Mouse (Mus musculus) naive thymus-derived CD4-positive, alpha-beta T cell, adult 5 months (primary cell): ENCODE results near the gene Tnfaip1. TPM values are rescaled to one million over a fixed set of nuclear protein-coding genes. Genes with fewer than 3 reads are reported as not detected.

Experiments
- polyA plus RNA-seq: library from polyadenylated mRNA; unstranded; fragments of 100-300 nt; shearing (Covaris generic); gene quantifications from one replicate; pipeline ENCODE4 v1.2.1, GENCODE M21; 2017

The Tnfaip1 gene
- polyA plus RNA-seq: 16.0 TPM

GRCm38 (mm10) chr11:78536080-78536689 lies at the start of gene Tnfaip1, which contains the start of gene Ift20:
Gene Tnfaip1, minus strand, starts transcription at chr11:78536332.
Gene Ift20, plus strand, starts transcription at chr11:78536361.

DNA sequence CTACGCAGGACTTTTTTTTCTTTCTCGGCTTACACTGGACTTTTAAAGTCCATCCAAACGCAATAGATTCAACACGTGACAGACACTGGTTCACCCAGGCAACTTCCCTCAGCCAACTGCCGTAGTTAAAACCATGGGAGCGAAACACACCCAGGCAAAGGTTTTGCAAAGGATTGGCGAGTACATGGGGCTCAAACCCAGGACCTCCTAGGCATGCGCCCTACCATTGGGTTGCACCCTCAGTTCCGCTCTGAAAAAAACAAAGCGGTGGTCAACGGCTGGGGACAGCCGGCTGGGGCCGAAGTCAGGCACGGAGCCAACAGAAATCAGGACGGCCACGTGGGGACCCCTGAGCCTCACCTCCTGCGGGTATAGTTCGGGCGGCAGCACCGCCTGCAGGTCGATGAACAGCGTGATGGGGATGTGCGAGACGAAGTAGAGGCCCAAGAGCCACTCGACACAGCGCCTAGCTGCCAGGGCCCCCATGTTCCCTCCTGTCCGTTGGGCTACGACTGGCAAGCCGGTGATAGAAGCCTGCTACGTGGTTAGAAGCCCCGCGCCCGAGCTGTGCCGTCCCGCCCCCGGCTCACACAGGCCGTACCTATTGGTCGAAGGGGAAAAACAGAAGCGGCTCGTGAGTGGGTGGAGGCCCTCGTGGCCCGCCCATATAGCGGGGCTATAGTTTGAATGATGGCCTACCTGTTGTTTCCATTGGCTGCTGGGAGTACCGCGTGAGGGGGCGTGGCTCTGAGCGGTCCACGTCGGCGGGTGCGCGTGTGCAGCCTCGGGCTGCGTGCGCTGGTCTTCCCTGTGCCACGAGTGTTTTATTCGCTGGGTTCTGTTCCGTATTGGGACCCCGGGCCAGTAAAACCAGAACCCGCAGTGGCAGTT lies 14.3 kb upstream of the Tnfaip1 start, which contains the start of gene Tmem97:
TSS of gene Tmem97 (minus strand) at position 610 of the 891 bp plus-strand sequence.

GRCm38 (mm10) chr11:78512025-78512957 lies 23.8 kb downstream of the Tnfaip1 start, which contains the start of the genes Tmem199 and Poldip2:
Gene Tmem199, minus strand, starts transcription at chr11:78512172.
Gene Poldip2, plus strand, starts transcription at chr11:78512193.

DNA sequence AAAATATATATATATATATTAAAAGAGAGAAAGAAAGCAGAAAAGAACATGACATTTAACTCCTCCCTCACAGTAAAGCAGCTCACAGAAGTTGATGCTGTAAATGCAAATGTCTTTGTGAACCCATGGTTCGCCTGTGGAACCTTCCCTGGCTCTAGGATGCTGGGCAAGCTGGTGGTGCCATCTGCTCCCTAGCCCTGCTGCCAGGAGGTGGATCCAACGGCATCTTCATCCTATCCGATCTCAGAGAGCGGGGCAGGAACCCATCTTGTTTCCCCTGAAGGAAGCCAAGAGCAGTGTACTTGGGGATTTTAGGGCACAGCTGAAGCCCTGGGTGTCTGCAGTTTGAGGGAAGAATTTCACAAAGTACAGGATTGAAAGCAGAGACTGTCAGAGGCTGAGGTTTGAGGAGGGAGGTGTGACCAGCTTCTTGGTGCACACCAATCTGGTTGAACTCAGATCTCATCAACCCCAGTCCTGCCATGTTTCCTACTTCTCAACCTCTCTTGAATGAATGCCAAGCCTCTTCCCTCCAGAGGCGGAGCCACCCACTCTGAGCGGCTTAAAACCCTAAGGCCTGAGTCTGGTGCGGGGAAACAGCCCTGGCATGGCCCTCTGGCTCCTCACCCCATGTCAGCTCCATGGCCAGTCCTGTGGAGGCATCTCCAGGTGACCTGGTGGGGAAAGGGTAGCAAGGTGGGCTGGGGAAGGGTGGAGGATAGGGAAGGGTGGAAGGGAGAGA lies 33.1 kb downstream of the Tnfaip1 start, which contains the start of gene Sebox:
TSS of gene Sebox (plus strand) at position 539 of the 742 bp plus-strand sequence.

DNA sequence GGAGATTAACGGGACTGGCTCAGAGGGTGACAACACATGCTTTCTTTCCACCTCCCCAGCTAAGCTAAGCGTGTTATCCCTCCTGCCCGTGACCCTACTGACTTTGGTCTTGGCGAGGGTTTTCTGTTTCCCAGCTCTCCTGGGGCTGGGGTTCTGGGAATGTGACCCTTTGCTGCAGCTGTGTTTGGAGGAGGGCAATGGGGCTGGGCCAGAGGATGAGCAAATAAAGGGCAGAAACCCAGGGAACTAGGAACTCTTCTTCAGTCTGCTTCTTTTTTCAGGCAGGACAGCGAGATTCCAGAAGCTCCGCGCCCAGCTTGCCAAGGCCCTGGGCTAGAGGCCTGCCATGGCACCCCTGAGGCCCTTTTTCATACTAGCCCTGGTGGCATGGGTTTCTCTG lies 37.1 kb downstream of the Tnfaip1 start, which contains the start of gene Vtn:
TSS of gene Vtn (plus strand) at position 88 of the 400 bp plus-strand sequence.

GRCm38 (mm10) chr11:78497544-78498522 lies 38.3 kb downstream of the Tnfaip1 start, which contains the start of gene Sarm1:
Gene Sarm1, minus strand, starts transcription at chr11:78497754.

Other genes starting within 250 kb of the Tnfaip1 start
- gene BC030499, start 245.5 kb downstream of the Tnfaip1 start, polyA plus RNA-seq: 0.30 TPM
- gene Spag5, start 234.8 kb downstream of the Tnfaip1 start, polyA plus RNA-seq: 1.2 TPM
- gene Aldoc, start 213.4 kb downstream of the Tnfaip1 start, polyA plus RNA-seq: 4.4 TPM
- gene Pigs, start 207.9 kb downstream of the Tnfaip1 start, polyA plus RNA-seq: 73.4 TPM
- gene Unc119, start 192.8 kb downstream of the Tnfaip1 start, polyA plus RNA-seq: 11.7 TPM
- not detected for gene Foxn1, start 149.8 kb downstream of the Tnfaip1 start, polyA plus RNA-seq
- gene Slc13a2, start 114.1 kb downstream of the Tnfaip1 start, polyA plus RNA-seq: not detected
- gene Slc46a1, start 70.6 kb downstream of the Tnfaip1 start, polyA plus RNA-seq: 0.53 TPM
- 2.0 TPM for gene Sarm1, start 38.6 kb downstream of the Tnfaip1 start, polyA plus RNA-seq
- not detected for gene Vtn, start 37.2 kb downstream of the Tnfaip1 start, polyA plus RNA-seq
- not detected for gene Sebox, start 32.9 kb downstream of the Tnfaip1 start, polyA plus RNA-seq
- 16.0 TPM for gene Tmem199, start 24.2 kb downstream of the Tnfaip1 start, polyA plus RNA-seq
- 40.7 TPM for gene Poldip2, start 24.1 kb downstream of the Tnfaip1 start, polyA plus RNA-seq
- 55.2 TPM for gene Ift20, start within 50 bp of the Tnfaip1 start, polyA plus RNA-seq
- gene Tmem97, start 14.4 kb upstream of the Tnfaip1 start, polyA plus RNA-seq: 11.9 TPM
- gene Nlk, start 161.0 kb upstream of the Tnfaip1 start, polyA plus RNA-seq: 16.5 TPM
- 27.4 TPM for gene Ccnq, start 215.4 kb upstream of the Tnfaip1 start, polyA plus RNA-seq